Comparison of ENCODE assay signal across 8 mouse cellular contexts in the genomic region with DNA sequence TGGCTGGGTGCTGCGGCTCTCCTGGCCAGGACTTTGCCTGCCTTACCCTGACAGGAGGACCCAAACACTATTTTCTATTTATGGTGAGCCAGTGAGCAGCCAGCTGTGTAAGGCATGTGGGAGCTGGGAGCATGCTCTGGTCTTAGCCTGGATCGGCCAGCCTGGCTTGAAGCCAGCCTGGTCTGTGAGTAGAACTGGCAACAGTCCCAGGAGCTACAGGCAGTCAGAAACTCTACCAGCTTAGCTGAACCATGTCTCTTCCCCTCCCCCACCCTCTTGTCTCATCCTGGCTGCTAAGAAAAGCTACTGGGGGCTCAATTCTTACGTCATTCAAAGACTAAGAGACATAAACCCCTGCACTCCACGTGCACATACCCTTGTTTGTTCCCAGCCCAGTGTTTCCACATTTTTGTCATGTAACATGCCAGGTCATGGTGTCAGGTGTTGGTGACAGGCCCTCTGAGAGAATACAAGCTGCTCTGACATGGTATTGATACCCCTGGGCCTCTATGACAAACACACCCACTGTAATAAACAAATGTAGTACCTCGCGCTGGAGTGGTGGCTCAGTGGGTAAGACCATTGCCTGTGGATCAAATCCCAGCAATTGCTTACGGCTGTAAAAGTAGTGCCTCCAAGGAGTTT.
DNase-seq lines count a peak whose midpoint lies in the region; ATAC-seq and TF ChIP-seq lines count a peak whose summit lies in the region.

No protein-coding gene starts in this region.

- H3K4me1 ChIP-seq in kidney, adult 2 months (ENCODE audit: control insufficient read depth, insufficient read depth, low read length) = peaks cover 4% of the 10 kb centered on the region; the same call in 1 of the 2 replicates
- no peaks in the 10 kb centered on the region for H3K4me1 ChIP-seq in liver, embryonic 16.5 days (ENCODE audit: control insufficient read depth, low read depth, low read length)

- H3K27me3 ChIP-seq in kidney, adult 2 months (replicated peaks; ENCODE audit: control insufficient read depth, insufficient read depth, low read length) = no peaks in the 10 kb centered on the region
- no peaks in the 10 kb centered on the region for H3K27me3 ChIP-seq in liver, embryonic 16.5 days (ENCODE audit: control insufficient read depth, insufficient read depth, low read depth, low read length)

- H3K36me3 ChIP-seq in kidney, adult 2 months (ENCODE audit: control insufficient read depth, insufficient read depth, low read length) = no peaks in the 10 kb centered on the region
- H3K36me3 ChIP-seq in liver, embryonic 16.5 days (ENCODE audit: control insufficient read depth, insufficient read depth) = no peaks in the 10 kb centered on the region

- 36% methylated on average over 7 of the region's 7 CpGs for WGBS in kidney, adult 2 months
- 54% methylated on average over 7 of the region's 7 CpGs for WGBS in liver, embryonic 16.5 days (ENCODE audit: insufficient replicate concordance)

- TF ChIP-seq CTCF in kidney, adult 2 months (conservative IDR thresholded peaks at IDR 0.05; ENCODE audit: insufficient read depth, insufficient read length, low read depth, low read length) = no peak

- TF ChIP-seq POLR2A in kidney, adult 2 months (IDR thresholded peaks at IDR 0.05; ENCODE audit: low read depth, low read length) = no peak

- no peak overlapping the region for H3K4me2 ChIP-seq in liver, embryonic 16.5 days (ENCODE audit: low read depth, low read length)

- H3K4me3 ChIP-seq in kidney, adult 2 months (ENCODE audit: insufficient read depth, low read depth, low read length) = no peak overlapping the region
- H3K4me3 ChIP-seq in liver, embryonic 16.5 days (ENCODE audit: low read depth, low read length) = no peak overlapping the region

- no peak overlapping the region for H3K9ac ChIP-seq in liver, embryonic 16.5 days (ENCODE audit: low read depth, low read length)

- no peak overlapping the region for H3K27ac ChIP-seq in kidney, adult 2 months (ENCODE audit: insufficient read depth, low read depth, low read length)
- no peak overlapping the region for H3K27ac ChIP-seq in liver, embryonic 16.5 days (ENCODE audit: low read length)

- DNase-seq in cerebellum, adult 9-11 months = peak; percentile 11
- no peak for DNase-seq in cerebellum, adult 11-12 months
- peak; percentile 52 for DNase-seq in brain, embryonic 18.5 days (ENCODE audit: low read depth, low spot score)
- peak; percentile 78 to 85 for DNase-seq in heart, adult 18-20 months
- peak; percentile 96 for DNase-seq in kidney, adult 2 months
- peak; percentile 17 for DNase-seq in ovary, postnatal 10 days (ENCODE audit: low spot score)

- peak; percentile 82 for ATAC-seq in liver, embryonic 16.5 days (ENCODE audit: low read depth)
- no peak for ATAC-seq in activated CD4-positive, CD25-positive, alpha-beta regulatory T cell, adult 4 months

- no peaks in the 10 kb centered on the region for H3K9me3 ChIP-seq in liver, embryonic 16.5 days (replicated peaks; ENCODE audit: control insufficient read depth, low read length)
